27 mouse cellular contexts compared by ENCODE assay signal in genomic region chr2:102426434-102426833, GRCm38 (mm10). TPM values are rescaled to one million over a fixed set of nuclear protein-coding genes. Genes with fewer than 3 reads are reported as not detected.
"Had no signal": no experiment of that assay in that cellular context is flagged by ENCODE, and none has a peak within 500 bp of the region (broad histone marks: within the 10 kb centered on the region; RNA-seq: fewer than 3 reads in every experiment).

No protein-coding gene starts in this region.

- H3K4me3 ChIP-seq: gastrocnemius, adult 2 months; heart, adult 2 months; heart, embryonic 13.5 days; heart, embryonic 15.5 days; hindbrain, embryonic 10.5 days; hindbrain, embryonic 12.5 days; intestine, embryonic 15.5 days; layer of hippocampus, adult 2 months; left cerebral cortex, adult 2 months; limb, embryonic 10.5 days; limb, embryonic 12.5 days had no signal

- H3K27ac ChIP-seq: gastrocnemius, adult 2 months; heart, adult 2 months; heart, embryonic 13.5 days; heart, embryonic 15.5 days; hindbrain, embryonic 10.5 days; hindbrain, embryonic 12.5 days; hindbrain, embryonic 14.5 days; intestine, embryonic 15.5 days; layer of hippocampus, adult 2 months; left cerebral cortex, adult 2 months; limb, embryonic 10.5 days; limb, embryonic 12.5 days had no signal

- H3K9me3 ChIP-seq: heart, embryonic 13.5 days; heart, embryonic 15.5 days; hindbrain, embryonic 10.5 days; hindbrain, embryonic 12.5 days; intestine, embryonic 15.5 days; limb, embryonic 10.5 days; limb, embryonic 12.5 days had no signal

- ATAC-seq: hindbrain, embryonic 16.5 days; inflammation-experienced regulatory T-cells, adult 6 months; intestine, embryonic 15.5 days; intestine, postnatal 0 days had no signal

- H3K4me1 ChIP-seq: heart, embryonic 13.5 days; heart, embryonic 15.5 days; hindbrain, embryonic 12.5 days; intestine, embryonic 15.5 days; limb, embryonic 12.5 days had no signal

- H3K36me3 ChIP-seq: heart, embryonic 13.5 days; heart, embryonic 15.5 days; hindbrain, embryonic 10.5 days; hindbrain, embryonic 12.5 days; intestine, embryonic 15.5 days; limb, embryonic 10.5 days; limb, embryonic 12.5 days had no signal

- H3K27me3 ChIP-seq: heart, embryonic 13.5 days; heart, embryonic 15.5 days; hindbrain, embryonic 12.5 days; intestine, embryonic 15.5 days; limb, embryonic 12.5 days had no signal

- H3K4me2 ChIP-seq: heart, embryonic 11.5 days; heart, embryonic 13.5 days; heart, embryonic 15.5 days; hindbrain, embryonic 12.5 days; hindbrain, embryonic 14.5 days; intestine, embryonic 15.5 days; limb, embryonic 12.5 days; liver, embryonic 11.5 days had no signal

- H3K9ac ChIP-seq: heart, embryonic 13.5 days; heart, embryonic 15.5 days; hindbrain, embryonic 12.5 days; hindbrain, embryonic 14.5 days; intestine, embryonic 15.5 days; limb, embryonic 12.5 days had no signal

- DNase-seq: gastrocnemius, adult 2 months; gastrocnemius, postnatal 10 days; gastrocnemius, postnatal 25 days; heart, adult 2 months; heart, postnatal 14 days; heart, postnatal 4 days; kidney, adult 18-20 months; kidney, adult 8-10 months; kidney, postnatal 10 days; kidney, postnatal 25 days; kidney, postnatal 4 days; liver had no signal

RNA-seq across cellular contexts. Expression of gene Fjx1, which starts 25.9 kb away (rescaled TPM):
- polyA plus RNA-seq: inflammation-experienced regulatory T-cells, adult 6 months had no signal
